Mouse (Mus musculus) layer of hippocampus, adult 11-12 months (tissue): ENCODE results near the gene Gm3043.
"Not testable (repeated sequence)": the region's sequence is repeated elsewhere in the genome, so short reads cannot be mapped to it uniquely, and the experiment has no call there.

Source experiments
- DNase-seq: peaks from one replicate; pipeline ENCODE4 v3.0.0; 2022; ENCODE audit warnings: low spot score

Gene Gm3043

DNA sequence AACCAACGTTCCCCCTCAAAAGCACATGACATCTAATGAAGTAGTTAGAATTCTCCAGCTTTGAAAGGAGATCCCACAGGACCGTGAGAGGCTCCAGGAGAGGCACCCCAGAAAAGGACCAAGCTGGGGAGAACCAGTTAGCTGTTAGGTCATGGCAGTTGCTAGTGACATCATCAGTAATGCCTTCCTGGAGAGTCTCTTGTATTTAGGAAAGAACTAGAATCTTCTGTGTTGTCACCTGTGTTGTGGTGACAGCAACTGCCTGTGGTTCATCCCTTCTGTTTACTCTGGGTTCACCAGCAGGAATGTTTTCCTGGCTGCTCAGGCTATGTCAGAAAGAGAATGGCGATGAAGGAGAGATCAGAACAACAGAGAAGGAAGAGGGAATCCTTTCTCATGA lies at the start of gene Gm3043:
Gm3043 (plus strand) TSS at position 301 of the 400 bp plus-strand sequence.
- DNase-seq, result not testable (repeated sequence)

DNA sequence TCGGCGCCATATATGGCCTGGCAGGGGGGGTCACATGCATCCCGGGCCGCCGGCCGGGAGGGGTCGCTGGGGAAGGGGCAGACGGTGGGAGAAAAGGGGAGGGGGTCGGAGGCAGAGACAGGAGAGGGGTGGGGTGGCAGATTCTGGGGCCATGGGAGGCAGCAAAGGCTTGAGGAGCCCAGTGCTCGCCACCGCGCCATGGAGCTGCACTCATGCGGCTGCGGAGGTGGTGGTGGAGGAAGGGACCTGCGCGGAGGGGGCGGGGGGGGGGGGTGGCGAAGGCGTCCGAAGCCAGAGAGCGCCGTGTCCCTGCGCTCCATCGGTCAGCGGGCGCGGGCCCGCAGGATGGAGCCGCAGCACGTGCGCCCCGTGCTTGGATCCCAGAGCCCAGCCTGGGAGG lies 36.9 kb upstream of the Gm3043 start, which contains the start of gene Gm3020:
Gm3020 (plus strand) TSS at position 301 of the 400 bp plus-strand sequence.
- not testable (repeated sequence) for DNase-seq
